Mouse (Mus musculus) naive thymus-derived CD4-positive, alpha-beta T cell, adult 2 months (primary cell): Measurements from ENCODE around the gene Bcl2l1.

Experiments
- DNase-seq: peaks from one replicate; pipeline ENCODE4 v3.0.0-alpha.2; 2011; ENCODE audit warnings: low read depth

The Bcl2l1 gene

GRCm38 (mm10) chr2:152824438-152825167 is 6.9 kb downstream of the Bcl2l1 start:
- DNase-seq, result no peak

GRCm38 (mm10) chr2:152823770-152824169 is 7.8 kb downstream of the Bcl2l1 start:
- DNase-seq, result no peak

GRCm38 (mm10) chr2:152821566-152821965 is 10.0 kb downstream of the Bcl2l1 start:
- DNase-seq, result no peak

- DNase-seq, result no peak
Observed at GRCm38 (mm10) chr2:152821023-152821422, 10.5 kb downstream of the Bcl2l1 start.

GRCm38 (mm10) chr2:152820369-152820768 is 11.2 kb downstream of the Bcl2l1 start:
- DNase-seq, result no peak

- no peak for DNase-seq
Observed at GRCm38 (mm10) chr2:152819926-152820325, 11.6 kb downstream of the Bcl2l1 start.

- no peak for DNase-seq
Observed at GRCm38 (mm10) chr2:152819097-152819624, 12.4 kb downstream of the Bcl2l1 start.

GRCm38 (mm10) chr2:152818679-152819078 is 12.8 kb downstream of the Bcl2l1 start:
- DNase-seq, result no peak

GRCm38 (mm10) chr2:152817596-152818291 is 13.8 kb downstream of the Bcl2l1 start:
- no peak for DNase-seq

- no peak for DNase-seq
Observed at GRCm38 (mm10) chr2:152816657-152817348, 14.7 kb downstream of the Bcl2l1 start.

GRCm38 (mm10) chr2:152815879-152816656 is 15.5 kb downstream of the Bcl2l1 start:
- no peak for DNase-seq

- no peak for DNase-seq
Observed at GRCm38 (mm10) chr2:152814213-152814874, 17.2 kb downstream of the Bcl2l1 start.

- DNase-seq, result no peak
Observed at GRCm38 (mm10) chr2:152813232-152813631, 18.3 kb downstream of the Bcl2l1 start.

GRCm38 (mm10) chr2:152811336-152812165 is 20.0 kb downstream of the Bcl2l1 start:
- no peak for DNase-seq

GRCm38 (mm10) chr2:152810158-152810941 is 21.2 kb downstream of the Bcl2l1 start:
- no peak for DNase-seq

GRCm38 (mm10) chr2:152808178-152808577 is 23.4 kb downstream of the Bcl2l1 start:
- no peak for DNase-seq

GRCm38 (mm10) chr2:152806037-152806436 is 25.5 kb downstream of the Bcl2l1 start:
- DNase-seq, result no peak

GRCm38 (mm10) chr2:152805111-152805490 is 26.4 kb downstream of the Bcl2l1 start:
- no peak for DNase-seq

- no peak for DNase-seq
Observed at GRCm38 (mm10) chr2:152804408-152805110, 27.0 kb downstream of the Bcl2l1 start.
